Mouse (Mus musculus) natural killer cell, adult 2 months (primary cell): Measurements from ENCODE around the gene Schip1.

Source experiments
- DNase-seq, 2 experiments: peaks; one replicate each; pipeline ENCODE4 v3.0.0; 2022; ENCODE audit warnings: low spot score in 2 of 2

Gene Schip1

GRCm38 (mm10) chr3:68469643-68470042 is 405.0 kb downstream of the Schip1 start:
- DNase-seq = no peak

DNA sequence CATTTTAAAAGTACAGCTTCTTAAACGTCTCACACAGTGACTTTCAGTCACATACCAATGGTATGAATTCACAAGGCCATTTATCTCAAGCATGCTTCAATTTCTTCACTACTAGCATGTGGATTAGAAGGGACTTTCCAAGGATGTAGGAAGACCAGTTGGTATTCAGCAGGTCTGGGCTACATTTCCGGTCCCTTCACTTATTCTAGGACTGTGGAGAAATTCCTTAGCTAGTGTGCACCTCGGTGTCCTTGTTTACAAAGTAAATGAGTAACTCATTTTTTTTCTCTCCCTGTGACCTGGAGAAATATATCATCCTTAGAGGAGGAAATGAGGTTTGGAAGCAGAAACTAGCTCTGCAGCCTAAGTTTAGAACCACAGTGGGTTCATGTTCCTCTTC is 405.5 kb downstream of the Schip1 start:
- no peak for DNase-seq

DNA sequence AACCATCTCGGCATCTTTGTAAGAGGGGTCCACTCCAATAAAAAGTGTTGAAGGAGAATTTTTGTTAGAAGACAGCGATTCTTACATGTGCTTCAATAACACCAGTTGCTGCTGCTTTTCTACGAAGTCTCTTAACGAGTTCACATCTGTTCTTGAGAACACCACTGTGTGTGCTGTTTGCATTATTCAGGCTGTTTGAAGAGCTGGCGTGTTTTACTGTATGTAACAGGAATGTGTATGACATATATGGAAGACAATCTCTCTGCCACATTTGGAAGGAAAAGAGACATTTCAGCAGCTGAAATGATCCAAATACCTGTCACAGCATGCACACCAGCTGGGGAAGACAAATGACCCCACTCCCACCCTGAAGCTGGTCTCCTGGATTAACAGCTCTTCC is 406.0 kb downstream of the Schip1 start:
- DNase-seq = no peak

DNA sequence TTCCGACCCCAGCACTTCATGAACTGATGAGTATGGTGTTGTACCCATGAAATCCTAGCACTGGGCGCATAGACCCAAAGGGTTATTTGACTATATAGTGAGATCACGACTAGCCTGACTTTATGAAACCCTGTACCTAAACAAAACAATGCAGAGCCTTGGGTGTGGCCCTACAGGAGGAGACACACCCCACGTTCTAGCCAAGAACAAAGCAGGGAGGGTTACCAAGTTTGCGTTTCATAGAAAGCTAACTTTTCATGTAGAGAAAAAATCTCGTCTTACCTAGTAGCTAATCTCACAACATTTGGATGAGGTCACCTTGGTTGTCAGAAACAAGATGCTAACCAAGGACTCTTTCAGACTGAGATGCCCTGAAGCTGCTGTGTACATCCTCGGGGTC is 411.7 kb downstream of the Schip1 start:
- no peak for DNase-seq

DNA sequence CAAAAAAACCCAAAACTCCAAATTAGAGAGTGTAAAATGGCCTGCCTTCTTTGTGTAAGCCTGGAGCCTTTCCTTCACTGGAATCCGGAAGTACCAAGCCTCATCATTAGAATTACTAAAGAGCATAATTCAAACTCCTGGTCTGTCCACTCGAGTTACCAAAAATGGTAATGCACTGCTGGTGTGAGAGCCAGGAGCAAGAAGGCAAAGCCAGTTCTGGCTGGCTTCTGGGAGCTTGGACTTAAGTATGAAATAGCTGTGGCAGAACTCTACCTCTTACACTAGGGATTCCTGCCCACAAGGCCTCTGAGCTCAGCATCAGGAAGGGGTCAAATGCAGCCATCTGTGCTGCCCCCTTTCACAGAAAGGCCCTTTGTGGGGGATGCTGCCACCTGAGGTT is 412.9 kb downstream of the Schip1 start:
- DNase-seq = no peak

DNA sequence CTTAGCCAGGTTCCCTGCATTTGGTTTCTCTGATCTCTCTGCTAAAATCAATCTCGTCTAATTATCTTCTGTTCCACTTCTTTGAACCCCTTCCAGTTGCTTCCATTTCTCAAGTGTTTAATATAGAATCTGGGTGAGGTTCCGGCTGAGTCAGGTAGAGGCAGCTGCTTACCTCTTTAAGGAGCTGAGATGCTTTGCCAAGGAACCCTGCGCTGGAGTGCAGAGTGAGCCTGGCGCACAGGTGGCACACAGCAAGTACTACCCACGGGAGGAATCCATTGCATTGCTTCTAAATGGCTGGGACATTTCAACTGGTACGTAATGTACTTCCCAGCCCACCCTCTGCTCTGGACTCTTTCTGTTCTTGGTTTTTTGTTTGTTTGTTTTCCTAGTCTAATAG is 414.7 kb downstream of the Schip1 start:
- DNase-seq = no peak

DNA sequence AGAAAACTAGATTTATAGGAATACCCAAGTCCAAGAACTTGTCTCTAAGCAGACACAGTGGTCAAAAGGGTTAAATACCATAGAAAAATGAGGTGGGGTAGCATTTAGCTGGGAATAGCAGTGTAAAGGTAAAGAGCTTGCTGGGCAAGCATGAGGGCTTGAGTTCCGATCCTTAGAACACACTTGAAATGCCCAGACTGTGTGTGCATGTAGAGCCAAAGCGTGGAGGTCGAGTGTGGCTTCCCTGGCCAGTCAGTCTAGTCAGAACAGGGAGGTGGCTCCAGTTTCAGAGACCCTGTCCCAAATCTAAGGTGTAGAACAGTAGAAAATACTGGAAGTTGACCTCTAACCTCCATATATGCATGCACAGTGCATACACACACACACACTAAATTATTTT is 418.9 kb downstream of the Schip1 start:
- no peak for DNase-seq

- DNase-seq = no peak
These were observed 419.4 kb downstream of the Schip1 start for GRCm38 (mm10) chr3:68484021-68484420.

DNA sequence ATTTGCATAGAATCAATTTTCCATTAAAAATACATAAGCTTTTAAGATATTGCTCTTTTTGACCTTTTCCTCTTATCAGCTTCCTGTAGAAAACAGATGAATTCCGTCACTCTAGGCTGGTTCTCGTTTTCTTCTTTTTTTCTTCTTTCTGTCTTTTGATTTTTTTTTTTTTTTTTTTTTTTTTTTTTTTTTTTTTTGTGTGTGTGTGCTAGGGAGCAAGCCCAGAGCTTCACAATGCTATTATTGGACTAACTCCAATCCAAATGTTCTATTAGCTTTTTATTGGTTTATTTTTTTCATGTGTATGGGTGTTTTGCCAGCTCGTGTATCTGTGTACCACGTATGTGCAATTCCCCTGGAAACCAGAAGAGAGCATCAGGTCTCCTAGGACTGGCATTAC is 420.0 kb downstream of the Schip1 start:
- DNase-seq = no peak

DNA sequence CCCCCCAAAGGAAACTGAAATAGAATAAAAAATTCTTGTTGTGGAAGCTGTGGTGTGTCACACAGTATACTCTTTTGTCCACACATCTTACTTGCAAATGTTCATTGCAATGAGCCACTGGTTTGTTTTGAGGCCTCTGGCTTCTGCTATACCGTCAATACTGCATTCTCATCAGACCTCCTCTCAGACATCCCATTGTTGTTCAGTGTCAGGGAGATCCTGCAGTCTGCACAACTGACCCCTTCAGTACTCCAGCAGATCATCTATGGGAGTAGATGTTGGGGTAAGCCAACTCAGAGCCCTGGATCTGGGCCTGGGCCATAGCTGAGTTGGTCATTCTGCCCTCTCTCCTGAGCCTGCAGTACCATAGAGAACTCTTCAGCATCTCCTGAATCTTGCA is 423.0 kb downstream of the Schip1 start:
- DNase-seq = no peak

- no peak for DNase-seq
These were observed 423.7 kb downstream of the Schip1 start for GRCm38 (mm10) chr3:68488316-68488715.

DNA sequence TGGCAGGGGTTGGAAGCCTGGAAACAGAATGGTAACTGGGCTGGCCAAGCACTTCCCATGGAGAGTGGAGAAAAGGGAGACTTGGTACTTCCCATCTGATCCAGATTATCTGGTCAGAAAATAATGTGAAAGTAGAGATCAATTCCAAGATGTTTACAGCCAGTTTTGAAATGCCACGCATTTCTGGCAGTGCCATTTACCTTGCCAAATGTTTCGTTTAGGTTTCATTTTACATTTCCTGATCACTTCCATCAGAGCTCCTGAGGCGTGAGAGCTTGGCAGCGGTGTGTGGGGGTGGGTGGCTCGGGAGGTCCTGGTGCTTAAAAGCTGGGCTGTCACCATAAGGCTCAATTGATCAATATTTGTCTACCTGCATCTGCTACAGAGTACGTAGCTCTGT is 426.9 kb downstream of the Schip1 start:
- no peak for DNase-seq

- no peak for DNase-seq
These were observed 427.5 kb downstream of the Schip1 start for GRCm38 (mm10) chr3:68492066-68492465.

GRCm38 (mm10) chr3:68492513-68492912 is 427.9 kb downstream of the Schip1 start:
- no peak for DNase-seq

DNA sequence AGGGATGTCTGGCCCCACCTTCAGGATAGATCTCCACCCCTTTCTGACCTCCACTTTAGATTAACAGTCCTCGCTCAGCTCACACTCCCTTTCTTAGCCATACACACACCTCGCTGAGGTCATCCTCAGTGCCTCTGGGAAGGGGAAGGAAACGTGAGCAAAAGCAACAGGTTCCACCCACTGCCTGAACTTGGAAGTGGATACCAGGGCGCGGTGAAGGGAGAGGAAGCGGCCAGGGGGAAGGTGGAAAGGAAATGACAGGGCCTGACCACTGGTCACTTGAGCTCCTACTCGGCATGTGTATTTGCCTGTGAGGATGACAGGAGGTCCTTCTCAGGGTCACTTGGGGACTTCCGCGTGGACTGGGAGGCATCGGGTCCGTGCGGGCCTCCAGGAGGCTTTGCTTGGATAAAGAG is 428.6 kb downstream of the Schip1 start:
- no peak for DNase-seq

DNA sequence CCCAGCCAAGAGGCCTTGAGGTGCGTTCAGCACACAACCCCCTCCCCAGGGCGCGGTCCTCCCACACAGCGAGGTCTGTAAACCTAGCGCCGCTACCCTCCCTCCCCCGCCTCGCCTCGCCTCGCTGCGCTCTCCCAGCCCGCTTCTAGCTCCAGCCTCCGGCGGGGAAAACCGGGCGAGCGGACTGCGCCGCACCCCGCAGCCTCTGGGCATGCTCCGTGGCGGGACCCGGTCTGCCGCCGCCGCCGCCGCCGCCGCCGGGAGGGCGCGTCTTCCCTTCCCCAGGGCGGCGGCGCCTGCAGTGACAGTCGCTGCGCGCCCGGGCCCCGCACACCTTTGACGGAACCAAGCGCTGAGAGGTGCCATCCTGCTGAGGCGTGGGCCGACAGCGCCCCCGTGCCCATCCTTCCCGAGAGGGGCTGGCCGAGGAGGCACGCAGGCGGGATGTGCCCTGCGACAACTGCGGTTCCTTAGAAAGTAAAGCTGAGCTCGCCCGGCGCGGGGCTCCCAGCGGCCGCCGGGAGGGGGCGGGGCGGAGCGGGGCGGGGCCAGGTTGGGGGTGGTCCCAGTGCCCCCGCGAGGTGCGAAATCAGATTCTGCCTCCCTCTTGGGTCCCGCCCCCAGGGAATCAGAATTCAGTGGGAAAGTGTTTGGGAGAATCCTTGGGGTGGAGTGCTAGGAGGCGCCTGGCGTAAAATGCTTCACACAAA is 429.1 kb downstream of the Schip1 start:
- DNase-seq = no peak

- no peak for DNase-seq
These were observed 429.9 kb downstream of the Schip1 start for GRCm38 (mm10) chr3:68494296-68495095.

- DNase-seq = no peak
These were observed 430.6 kb downstream of the Schip1 start for GRCm38 (mm10) chr3:68495096-68495735.

DNA sequence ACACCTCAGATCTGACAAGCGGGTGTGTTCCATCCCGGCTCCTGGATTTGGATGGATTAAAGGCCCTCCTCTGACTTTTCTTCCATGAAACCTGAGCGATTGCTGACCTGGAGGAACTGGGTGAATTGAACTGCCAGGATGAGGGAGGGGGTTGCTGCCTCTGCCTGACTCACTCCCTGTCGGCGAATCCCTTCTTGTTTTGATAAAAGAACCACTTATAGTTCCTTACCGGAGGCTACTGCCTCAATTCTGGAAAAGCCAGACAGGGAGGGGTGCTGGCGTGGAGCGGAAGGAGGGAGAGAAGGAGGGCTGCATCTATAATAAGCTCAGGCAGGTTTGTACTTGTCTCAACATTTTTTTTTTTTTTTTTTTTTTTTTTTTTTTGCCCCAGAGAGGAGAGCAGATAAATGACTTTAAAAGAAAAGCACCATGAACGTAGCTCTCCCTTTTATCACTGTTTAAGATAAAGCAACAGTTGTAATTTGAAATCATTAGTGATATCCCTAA is 431.2 kb downstream of the Schip1 start:
- DNase-seq = no peak

GRCm38 (mm10) chr3:68496513-68496912 is 431.9 kb downstream of the Schip1 start:
- DNase-seq = no peak

DNA sequence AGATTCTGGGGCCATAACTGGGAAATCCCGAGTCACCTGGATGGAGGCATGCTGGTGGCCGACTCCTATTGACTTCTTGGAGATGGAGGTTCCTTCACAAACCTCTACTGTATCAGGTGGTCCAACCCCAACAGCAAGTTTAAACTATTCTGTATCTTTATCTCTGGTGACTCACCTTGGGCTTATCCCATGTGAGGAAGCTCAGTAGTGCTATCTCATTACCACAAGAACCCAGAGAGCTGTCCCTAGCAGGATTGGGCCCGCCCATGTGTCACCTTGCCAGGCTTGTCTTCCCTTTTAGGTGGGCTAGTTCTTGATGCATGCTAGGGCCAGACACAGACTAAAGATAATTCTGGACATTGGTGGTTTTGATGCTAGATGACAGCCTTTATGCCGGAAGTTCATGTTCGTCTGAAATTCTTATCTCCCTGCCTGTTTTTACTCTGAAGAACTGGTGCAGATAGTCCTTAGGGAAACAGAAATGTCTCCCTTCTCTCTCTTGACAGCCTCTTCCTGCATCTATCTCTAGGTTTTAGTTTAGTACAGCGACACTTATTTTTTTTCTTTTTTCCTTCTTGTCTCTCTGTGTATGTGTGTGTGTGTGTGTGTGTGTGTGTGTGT is 435.0 kb downstream of the Schip1 start:
- no peak for DNase-seq

DNA sequence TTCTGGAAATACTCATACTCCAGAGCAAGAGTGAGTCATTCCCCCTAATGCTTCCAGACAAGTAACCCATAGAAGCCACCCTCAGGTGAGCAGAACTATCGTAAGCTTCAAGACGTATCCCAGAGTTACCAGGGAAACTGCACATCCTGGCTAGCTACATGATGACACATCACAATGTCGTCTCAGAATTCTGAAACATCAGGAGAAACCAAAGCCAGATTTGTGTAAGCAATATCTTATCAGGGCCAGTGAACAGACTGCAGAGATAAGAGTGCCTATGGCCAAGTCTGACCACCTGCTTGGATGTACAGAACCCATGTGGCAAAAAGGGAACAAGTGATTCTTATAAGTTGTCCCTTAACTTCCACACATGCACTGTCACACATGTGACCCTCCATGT is 440.2 kb downstream of the Schip1 start:
- DNase-seq = no peak
